Mouse (Mus musculus): Measurements from ENCODE around the gene Nipal3.

GRCm38 (mm10) chr4:135453164-135453563, 41.7 kb downstream of the Nipal3 start:
- TF ChIP-seq CTCF (IDR thresholded peaks at IDR 0.05; ENCODE audit: low read depth, low read length) (no peak), TAL1 (conservative IDR thresholded peaks at IDR 0.05; ENCODE audit: low read depth, low read length) (no peak), GATA1 (IDR thresholded peaks at IDR 0.05; ENCODE audit: borderline replicate concordance, low read length) (no peak), POLR2AphosphoS5 (IDR thresholded peaks at IDR 0.05; ENCODE audit: insufficient replicate concordance, low read depth, low read length) (no peak), GATA2 (IDR thresholded peaks at IDR 0.05; ENCODE audit: borderline replicate concordance, low read depth, low read length) (no peak)
